Mouse (Mus musculus): ENCODE results near the gene Hspa12a.

Hspa12a gene

GRCm38 (mm10) chr19:58751504-58751903 is 191.9 kb downstream of the Hspa12a start:
- DNase-seq (ENCODE audit: low spot score) = no peak

GRCm38 (mm10) chr19:58750822-58751221 is 192.6 kb downstream of the Hspa12a start:
- no peak for DNase-seq (ENCODE audit: low spot score)

GRCm38 (mm10) chr19:58747498-58748000 is 195.9 kb downstream of the Hspa12a start:
- no peak for DNase-seq (ENCODE audit: low spot score)
